Mouse (Mus musculus) olfactory bulb, adult 2 months (tissue): ENCODE results near the gene Ggt5. TPM values are rescaled to one million over a fixed set of nuclear protein-coding genes. Genes with fewer than 3 reads are reported as not detected.

Experiments
- H3K27ac ChIP-seq: fragments of 200-500 bp; 2 replicates; pipeline ENCODE4 v1.5.1; 2012; ENCODE audit warnings: low read depth, low read length; ENCODE audit not compliant: insufficient read depth
- H3K4me1 ChIP-seq: fragments of 200-500 bp; 2 replicates; pipeline ENCODE4 v1.6.1; 2012; ENCODE audit warnings: low read length; ENCODE audit not compliant: control insufficient read depth, insufficient read depth
- H3K4me3 ChIP-seq: fragments of 200-500 bp; 2 replicates; pipeline ENCODE4 v1.5.1; 2012; ENCODE audit warnings: mild to moderate bottlenecking, low read depth, low read length, moderate library complexity; ENCODE audit not compliant: insufficient read depth
- CTCF ChIP-seq: fragments of 200-500 bp; IDR thresholded peaks from 2 replicates; pipeline ENCODE4 v1.5.1; 2012; ENCODE audit warnings: low read depth, mild to moderate bottlenecking, low read length, moderate library complexity; ENCODE audit not compliant: insufficient read depth
- POLR2A ChIP-seq: fragments of 200-500 bp; IDR thresholded peaks from 2 replicates; pipeline ENCODE4 v1.6.1; 2012; ENCODE audit warnings: mild to moderate bottlenecking, low read depth, low read length, moderate library complexity; ENCODE audit not compliant: insufficient read depth
- WGBS: fragments of 180-500 bp; shearing (Covaris S2); methylation state at CpG from one replicate; pipeline ENCODE4 v1.1.7; 2018; 5-methylcytosine and 5-hydroxymethylcytosine counted together
- polyA plus RNA-seq: library from polyadenylated mRNA; stranded (reverse); fragments of >200 nt; gene quantifications from 2 replicates; pipeline ENCODE4 v1.2.4, GENCODE M21; 2012; ENCODE audit warnings: low replicate concordance; ENCODE audit not compliant: missing spikeins, insufficient read depth, insufficient read length

Gene Ggt5
- polyA plus RNA-seq, 1 experiment = not detected

GRCm38 (mm10) chr10:75664673-75665270 lies 75.6 kb downstream of the Ggt5 start:
- no peak overlapping the region for H3K4me3 ChIP-seq
- H3K4me1 ChIP-seq = peaks cover 41% of the 10 kb centered on the region
- no peak overlapping the region for H3K27ac ChIP-seq
- WGBS = 83% methylated on average over 6 of the region's 6 CpGs
- TF ChIP-seq POLR2A (no peak), CTCF (no peak)

DNA sequence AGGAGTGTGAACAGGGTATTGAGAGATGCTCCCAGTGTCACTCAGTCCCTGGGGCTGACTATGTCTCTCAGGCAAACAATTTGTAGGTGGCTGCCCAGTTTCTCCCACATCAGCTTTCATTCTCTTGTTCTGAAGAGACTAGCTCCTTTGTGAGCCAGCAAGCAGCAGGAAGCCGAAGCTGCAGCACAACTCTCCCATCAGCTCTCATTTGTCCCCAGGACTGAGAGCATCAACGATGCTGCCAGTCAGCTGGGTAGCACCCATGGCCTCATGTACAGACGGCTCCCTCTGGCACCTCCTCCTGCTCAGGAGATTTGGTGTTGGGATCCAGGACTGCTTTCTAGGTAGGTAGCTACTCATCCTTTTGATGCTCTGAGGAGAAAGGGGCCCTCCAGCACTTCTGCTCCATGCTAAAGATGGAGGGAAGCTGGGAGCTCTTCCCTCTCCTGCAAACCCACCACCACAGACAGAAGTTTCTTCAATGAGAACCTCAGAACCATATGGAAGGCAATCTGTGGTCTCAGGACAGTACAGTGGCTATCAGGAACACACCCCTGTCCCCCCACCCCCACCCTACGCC lies 77.4 kb downstream of the Ggt5 start:
- TF ChIP-seq CTCF (no peak), POLR2A (no peak)
- H3K4me3 ChIP-seq = peak overlapping the region; percentile 69
- H3K27ac ChIP-seq = peak overlapping the region; percentile 94
- peaks cover 41% of the 10 kb centered on the region for H3K4me1 ChIP-seq
- WGBS = 9% methylated on average over 4 of the region's 4 CpGs

Other genes starting within 250 kb of the Ggt5 start
- gene Upb1, start 188.2 kb upstream of the Ggt5 start, polyA plus RNA-seq = not detected in 2 replicates
- gene Snrpd3, start 71.8 kb upstream of the Ggt5 start, polyA plus RNA-seq = not detected in 2 replicates
- gene Gucd1, start 71.4 kb upstream of the Ggt5 start, polyA plus RNA-seq = not detected in 2 replicates
- not detected in 2 replicates for gene Lrrc75b, start 29.0 kb upstream of the Ggt5 start, polyA plus RNA-seq
- not detected in 2 replicates for gene Ggt1, start 27.7 kb upstream of the Ggt5 start, polyA plus RNA-seq
- gene Susd2, start 54.7 kb downstream of the Ggt5 start, polyA plus RNA-seq = not detected in 2 replicates
- gene Cabin1, start 175.0 kb downstream of the Ggt5 start, polyA plus RNA-seq = not detected in 2 replicates
- gene Ddt, start 184.1 kb downstream of the Ggt5 start, polyA plus RNA-seq = not detected in 2 replicates
- gene Gm20441, start 191.6 kb downstream of the Ggt5 start, polyA plus RNA-seq = not detected in 2 replicates
- not detected in 2 replicates for gene Gstt3, start 192.1 kb downstream of the Ggt5 start, polyA plus RNA-seq
- not detected in 2 replicates for gene Gstt1, start 209.2 kb downstream of the Ggt5 start, polyA plus RNA-seq
- gene Gstt4, start 233.2 kb downstream of the Ggt5 start, polyA plus RNA-seq = not detected in 2 replicates
- not detected in 2 replicates for gene Gstt2, start 248.1 kb downstream of the Ggt5 start, polyA plus RNA-seq